Mouse (Mus musculus): ENCODE measurements around the gene Gm17428.

DNA sequence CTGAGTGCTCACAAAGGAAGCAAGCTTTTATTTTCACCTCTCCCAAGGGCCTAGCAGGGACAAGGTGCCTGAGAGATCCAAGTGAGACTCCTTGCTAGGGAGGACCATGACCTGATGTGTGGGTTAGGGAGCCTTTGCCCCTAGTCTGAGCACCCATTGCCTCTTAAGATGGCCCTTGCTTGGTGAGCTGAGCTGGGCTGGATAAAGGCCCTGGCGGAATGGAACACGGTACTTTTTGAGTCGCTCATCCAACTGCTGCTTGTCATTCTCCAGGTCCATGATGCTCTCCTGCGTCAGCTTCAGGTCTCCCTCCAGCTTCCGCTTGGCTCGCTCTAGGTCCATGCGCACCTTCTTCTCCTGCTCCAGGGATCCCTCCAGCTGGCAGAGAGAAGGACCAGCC, 5.2 kb downstream of the Gm17428 start:
- TF ChIP-seq CTCF (conservative IDR thresholded peaks at IDR 0.05; ENCODE audit: low read length) = no peak
- TF ChIP-seq NANOG (IDR thresholded peaks at IDR 0.05; ENCODE audit: borderline replicate concordance, low read length) = no peak
- TF ChIP-seq POU5F1 (IDR thresholded peaks at IDR 0.05; ENCODE audit: borderline replicate concordance, low read length) = no peak
